Mouse (Mus musculus) T-helper 17 cell (primary cell): Measurements from ENCODE around the gene Ppp2r1b.

Experiments
- in situ Hi-C, 2 experiments: fragments of 300-600 bp; cut with MboI, MseI; formaldehyde crosslinking; loops; 1 replicate in 1 of 2; 2 replicates in 1 of 2; pipeline ENCODE4 v1.15.1; 2025; ENCODE audit warnings: high pct_unique_total_duplicates in 2 of 2

The Ppp2r1b gene

DNA sequence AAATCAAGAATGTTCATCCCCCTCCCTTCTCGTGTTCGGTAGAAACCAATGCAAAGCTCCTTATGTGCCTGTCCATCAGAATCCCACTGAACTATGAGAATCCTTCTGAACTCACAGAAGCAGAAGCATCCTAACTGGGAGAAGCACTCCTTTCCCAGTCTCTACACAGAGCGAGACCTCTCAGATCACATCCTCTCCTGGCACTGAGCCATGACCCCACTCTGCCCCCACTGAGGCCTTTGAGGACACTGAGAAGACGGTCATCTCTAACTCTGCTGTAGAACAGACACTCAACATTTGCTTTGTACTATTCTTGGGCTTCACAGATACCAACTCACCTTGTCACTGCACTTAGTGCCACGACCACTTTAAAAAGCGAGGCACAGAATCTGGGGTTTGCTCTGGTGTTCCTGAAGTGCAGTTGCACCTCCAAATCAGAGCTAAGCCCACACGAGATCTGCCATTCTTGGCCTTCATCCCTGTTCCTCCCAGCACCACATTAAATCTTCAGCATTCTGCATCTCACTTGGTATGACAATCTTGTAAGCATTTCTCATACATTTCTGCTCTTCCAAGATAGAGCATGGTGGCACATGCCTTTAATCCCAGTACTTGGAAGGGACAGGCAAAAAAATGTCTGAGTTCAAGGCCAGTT is 66.9 kb downstream of the Ppp2r1b start:
- in situ Hi-C loops, result no loop called here

DNA sequence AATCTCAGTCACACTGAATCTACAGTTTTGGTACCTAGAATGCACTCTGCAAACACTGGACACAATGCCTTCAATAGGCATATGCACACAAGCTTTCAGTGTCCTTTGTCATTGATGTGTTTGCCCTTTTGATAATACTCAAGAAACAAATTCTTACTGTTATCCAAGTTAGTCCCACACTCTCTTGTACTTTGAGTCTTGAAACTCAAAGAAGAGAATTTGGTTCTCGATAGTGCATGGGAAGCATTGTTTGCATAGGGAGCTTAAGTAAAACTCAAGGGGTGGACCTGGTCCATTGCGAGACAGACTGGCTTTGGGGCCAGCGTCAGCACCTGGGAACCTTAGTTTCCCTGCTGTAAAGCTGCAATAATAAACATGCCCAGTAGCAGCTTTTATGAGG is 73.0 kb downstream of the Ppp2r1b start:
- in situ Hi-C loops, result no loop called here

DNA sequence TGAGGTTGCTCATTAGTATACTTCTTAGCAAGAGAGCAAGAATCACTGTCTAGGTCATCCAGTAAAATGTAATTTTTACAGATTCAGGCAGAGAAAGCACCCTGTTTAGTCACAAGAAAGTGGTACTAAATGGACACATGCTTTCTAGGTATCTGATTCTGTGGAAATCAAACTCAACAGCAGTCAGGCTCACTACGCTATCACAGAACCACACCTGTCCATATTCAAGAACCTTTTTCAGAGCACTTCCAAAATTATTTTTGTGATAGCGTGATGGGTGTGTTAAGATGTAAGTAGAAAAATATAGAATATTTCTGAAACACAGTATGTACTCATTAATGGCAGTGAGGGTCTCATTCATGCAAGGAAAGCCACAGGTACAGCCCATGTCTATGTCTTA is 74.5 kb downstream of the Ppp2r1b start:
- in situ Hi-C loops, result no loop called here

DNA sequence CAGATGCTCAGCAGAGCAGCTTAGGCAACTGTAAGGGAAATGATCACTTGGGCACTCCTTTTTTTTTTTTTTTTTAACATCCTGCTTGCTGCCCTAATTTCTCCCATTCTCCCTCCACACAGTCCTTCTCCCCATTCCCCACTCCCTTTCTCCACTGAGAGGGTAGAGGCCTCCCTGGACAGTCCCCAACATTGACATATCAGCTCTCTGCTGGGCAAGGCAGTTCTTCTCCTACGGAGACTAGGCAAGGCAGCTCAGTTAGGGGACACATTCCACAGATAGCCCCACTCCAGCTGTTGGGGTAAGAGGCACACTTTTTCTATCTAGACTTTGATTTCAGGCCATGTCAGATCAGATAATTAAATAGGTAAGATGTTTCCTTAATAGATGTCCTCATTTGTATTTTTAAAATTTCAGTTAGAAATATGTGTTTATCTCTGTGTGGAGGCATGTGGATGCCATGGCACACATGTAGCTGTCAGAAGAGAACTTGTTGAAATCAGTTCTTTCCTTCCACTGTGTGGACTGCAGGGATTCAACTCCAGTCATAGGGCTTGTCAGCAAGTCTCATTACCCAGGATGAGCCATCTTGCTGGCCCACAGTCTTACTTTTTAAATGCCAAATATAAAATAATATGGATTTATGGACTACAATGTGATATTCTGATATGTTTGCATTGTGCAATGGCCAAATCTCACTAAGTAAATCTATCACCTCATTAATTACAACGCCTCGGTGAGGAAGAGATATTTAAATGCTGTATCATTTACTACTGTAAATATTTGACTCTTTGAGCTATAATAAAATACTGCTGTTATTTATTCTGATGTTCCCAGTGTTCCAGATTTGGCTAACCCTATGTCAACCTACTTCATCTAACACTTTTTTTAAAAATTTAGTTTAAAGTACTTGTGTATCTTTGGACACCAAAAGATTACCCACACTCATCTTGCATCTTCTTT is 76.1 kb downstream of the Ppp2r1b start:
- in situ Hi-C loops, result no loop called here

DNA sequence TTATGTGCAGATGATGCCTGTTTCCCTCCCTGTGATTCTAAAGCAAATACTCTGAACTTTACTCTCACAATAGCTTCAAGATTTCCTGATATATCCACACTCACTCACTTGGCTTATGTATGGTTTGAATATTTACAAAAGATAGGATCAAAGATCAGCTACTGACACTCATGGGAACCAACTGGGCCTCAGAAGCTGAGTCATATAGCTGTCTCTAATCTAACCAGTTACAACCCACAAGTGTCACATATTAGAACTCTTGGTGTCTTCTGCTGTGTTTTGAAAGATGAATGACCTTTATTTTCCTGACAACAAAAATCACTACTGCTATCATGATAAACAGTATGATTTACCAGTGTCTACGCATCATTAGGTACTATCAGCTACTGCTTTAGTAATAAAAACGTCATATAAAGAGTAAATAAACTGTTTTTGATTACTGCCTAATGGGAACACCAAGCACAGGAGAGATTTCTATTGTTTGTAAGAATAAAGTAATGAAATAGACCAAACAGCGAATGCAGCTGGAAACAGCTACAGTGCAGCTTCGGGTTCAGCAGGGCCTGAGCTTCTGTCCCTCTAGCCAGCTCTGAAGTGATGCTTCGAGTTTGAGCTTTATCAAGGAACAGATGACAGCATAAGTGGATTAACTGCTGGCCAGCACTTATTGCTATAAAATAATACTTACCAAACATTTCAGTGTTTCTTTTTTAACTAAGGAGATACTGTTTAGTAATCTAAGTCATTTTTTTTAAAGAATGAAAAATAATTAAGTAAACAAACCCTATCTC is 77.5 kb downstream of the Ppp2r1b start:
- in situ Hi-C loops, result no loop called here

DNA sequence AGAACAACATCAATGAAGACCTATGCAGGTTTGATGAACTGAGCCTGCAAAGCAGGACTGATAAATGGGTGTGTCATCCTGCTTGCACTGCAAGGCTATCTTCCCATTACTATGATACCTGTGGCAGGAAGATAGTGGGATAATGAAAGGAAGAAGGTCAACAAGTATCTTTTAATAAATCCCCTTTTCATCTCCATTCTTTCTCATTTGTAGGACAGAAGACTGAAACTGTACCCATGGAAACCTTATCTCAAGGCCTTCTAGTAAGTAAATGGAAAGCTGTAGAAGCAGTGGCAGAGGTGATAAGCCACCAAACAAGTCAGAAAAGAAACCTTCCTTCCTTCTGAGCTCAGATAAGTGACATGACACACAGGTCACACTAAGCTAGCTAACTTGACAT is 79.4 kb downstream of the Ppp2r1b start:
- in situ Hi-C loops, result no loop called here

DNA sequence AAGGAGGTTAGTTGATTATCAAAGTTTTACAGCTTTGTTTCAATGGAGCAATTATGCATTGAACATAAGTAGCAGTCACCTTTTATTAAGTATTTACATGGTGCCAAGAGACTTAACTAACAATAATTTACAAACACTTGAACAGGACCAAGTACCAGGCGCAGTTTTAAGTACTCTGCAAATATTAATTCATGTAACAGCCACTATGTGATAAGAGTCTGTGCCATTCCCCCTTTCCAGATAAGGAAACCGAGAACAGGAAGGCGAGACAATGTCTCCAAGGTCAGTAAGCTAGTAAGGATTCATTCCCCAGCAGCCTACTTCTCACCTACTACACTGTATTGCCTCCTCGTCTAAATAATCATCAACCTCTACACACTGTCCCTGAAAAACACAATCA is 80.7 kb downstream of the Ppp2r1b start:
- in situ Hi-C loops, result no loop called here

DNA sequence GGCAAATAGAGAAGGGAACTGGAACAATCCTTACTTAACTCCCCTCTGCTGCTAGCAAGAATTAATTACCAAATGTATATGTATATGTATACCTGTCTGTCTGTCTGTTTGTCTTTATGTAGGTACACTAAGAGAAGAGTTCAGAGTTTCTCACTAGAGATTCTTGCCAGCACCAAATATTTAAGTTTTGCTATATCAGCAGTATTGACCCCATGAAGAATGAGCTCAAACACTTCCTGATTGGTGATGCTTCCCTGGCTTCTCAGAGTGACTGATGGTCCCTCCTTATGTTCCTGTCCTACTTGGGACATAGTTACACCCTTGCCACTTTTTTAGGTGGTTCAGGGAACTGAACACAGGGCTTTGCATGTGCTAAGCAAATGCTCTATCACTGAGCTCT is 84.9 kb downstream of the Ppp2r1b start:
- in situ Hi-C loops, result loop anchor here in 1 of 2 experiments (5.0 kb wide), 1 partner anchor 57 kb away; no protein-coding TSS in a partner anchor

DNA sequence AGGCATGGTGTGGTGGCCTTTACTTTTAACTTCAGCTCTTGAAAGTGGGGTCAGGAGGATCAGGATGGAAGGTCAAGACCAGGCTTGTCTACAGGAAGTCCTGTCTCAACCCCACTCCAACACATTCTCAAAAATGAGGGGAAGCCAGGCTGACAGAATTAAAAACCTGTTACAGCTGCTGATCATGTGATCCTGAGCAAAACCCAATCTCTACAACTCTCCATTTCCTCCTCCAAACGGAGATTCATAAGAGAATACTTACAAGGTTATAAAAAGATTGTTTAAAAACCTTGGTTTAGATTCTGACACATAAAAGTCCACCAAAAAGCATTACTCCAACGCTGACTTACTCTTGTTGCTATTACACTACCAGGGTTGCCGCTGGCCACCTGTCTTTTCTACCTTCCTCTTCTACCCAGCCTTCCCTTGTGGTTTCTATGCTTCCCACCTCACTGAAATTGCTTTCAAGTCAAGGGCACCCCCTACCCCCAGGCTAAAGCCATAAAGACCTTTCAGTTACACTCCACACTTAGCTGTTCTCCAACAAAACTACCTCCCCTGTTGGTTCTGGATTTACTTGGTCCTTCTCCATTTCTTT is 96.8 kb downstream of the Ppp2r1b start:
- in situ Hi-C loops, result loop anchor here in 1 of 2 experiments (10.0 kb wide), 2 partner anchors 353 to 593 kb away; no protein-coding TSS in a partner anchor

DNA sequence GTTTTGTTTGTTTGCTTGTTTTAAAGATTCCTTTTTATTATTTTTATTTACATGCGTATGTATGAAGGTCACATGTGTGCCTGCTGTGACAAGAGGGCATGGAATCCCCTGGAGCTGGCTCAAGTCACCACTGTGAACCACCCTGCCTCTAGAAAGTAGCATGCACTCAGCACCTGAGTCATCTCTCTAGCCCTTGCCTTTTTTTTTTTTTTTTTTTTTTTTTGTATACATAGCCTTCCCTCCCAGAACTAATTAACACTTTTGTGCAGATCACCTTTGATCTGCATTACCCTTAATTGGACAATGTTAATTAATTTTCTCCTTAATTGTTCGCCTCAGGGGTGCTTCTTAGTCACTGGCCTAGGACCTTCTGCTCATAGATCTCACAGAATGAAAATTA is 97.6 kb downstream of the Ppp2r1b start:
- in situ Hi-C loops, result loop anchor here in 1 of 2 experiments (10.0 kb wide), 2 partner anchors 352 to 592 kb away; no protein-coding TSS in a partner anchor
